Mouse (Mus musculus): ENCODE results near the gene Smim20. TPM values are rescaled to one million over a fixed set of nuclear protein-coding genes. Genes with fewer than 3 reads are reported as not detected.

Gene Smim20
- total and polyA plus RNA-seq, 2 experiments = 36.3 to 42.4 TPM

DNA sequence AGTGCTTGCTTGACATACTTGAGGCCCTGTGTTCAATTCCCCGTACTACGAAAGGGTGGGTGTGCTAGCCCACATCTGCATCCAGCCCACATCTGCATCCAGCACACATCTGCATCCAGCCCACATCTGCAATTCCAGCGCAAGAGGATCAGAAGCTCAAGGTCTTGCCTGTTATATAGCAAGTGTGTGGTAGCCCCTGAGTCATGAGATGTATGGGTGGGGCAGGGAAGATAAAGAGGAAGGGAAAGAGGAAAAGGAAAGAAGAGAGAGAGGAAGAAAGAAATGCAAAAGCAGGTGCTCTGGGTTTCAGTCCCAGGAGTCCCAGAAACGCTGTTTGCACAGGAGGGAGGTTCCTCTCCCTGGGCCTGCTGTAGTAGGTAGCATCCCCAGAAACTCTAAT is 15.6 kb downstream of the Smim20 start:
- no peaks in the 10 kb centered on the region for H3K79me2 ChIP-seq (ENCODE audit: control insufficient read depth, insufficient read depth, low read length)
- peaks cover 8% of the 10 kb centered on the region for H3K36me3 ChIP-seq (ENCODE audit: control insufficient read depth, insufficient read depth, low read length)
- H3K4me1 ChIP-seq (ENCODE audit: control insufficient read depth, insufficient read depth, low read length) = peaks cover 16% of the 10 kb centered on the region
- no peak overlapping the region for H3K9ac ChIP-seq (ENCODE audit: low read depth, low read length)
- H3K27me3 ChIP-seq (ENCODE audit: control insufficient read depth, insufficient read depth, low read length) = no peaks in the 10 kb centered on the region
- H3K4me3 ChIP-seq (ENCODE audit: insufficient read depth, low read depth, low read length) = no peak overlapping the region
- WGBS = 82% methylated on average over 4 of the region's 4 CpGs
- no peak for DNase-seq (ENCODE audit: extremely low read depth, low read depth, low spot score)
- no peak overlapping the region for H3K27ac ChIP-seq (replicated peaks; ENCODE audit: insufficient read depth, low read depth, low read length)
- TF ChIP-seq CTCF (IDR thresholded peaks at IDR 0.05; ENCODE audit: low read depth, low read length) = no peak
- TF ChIP-seq POLR2A (IDR thresholded peaks at IDR 0.05; ENCODE audit: extremely low read depth, insufficient read depth, low read length) = no peak

DNA sequence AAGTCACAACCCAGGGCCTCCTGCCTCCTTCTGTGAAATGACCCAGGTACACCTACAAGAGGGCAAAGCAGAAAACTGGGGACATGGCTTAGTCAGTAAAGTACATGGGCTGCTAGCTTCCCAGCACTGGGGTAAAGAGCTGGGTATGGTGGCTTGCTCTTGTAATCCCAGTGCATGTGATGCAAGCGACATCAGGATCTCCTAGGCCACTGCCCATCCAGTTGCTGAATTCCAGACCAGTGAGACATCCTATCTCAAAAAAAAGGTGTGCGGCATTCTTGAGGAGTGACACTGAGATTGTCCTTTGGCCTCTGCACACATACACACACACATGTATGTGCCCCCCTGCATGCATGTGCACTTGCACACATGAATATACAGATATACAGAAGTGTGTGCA is 19.5 kb downstream of the Smim20 start:
- no peak overlapping the region for H3K9ac ChIP-seq (ENCODE audit: low read depth, low read length)
- 96% methylated on average over 2 of the region's 2 CpGs for WGBS

DNA sequence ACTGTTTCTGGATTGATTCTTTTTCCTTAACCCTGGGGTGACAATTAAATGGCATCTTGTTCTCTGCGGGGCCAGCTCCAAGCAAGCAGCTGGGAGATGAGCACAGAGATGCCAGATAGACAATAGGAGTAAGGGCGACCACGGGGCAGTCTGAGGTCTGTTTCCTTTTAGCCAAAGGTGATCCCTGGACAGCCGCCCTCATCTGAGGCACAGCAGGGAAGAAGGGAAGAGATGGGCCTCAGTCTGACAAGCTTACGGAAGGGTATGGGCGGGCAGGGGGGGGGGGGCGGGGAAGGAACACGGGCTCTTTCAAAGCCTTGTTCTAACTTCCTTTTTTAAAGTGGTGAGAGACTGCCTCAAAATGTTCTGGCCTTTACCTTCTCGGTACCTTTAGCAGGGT is 22.6 kb downstream of the Smim20 start:
- Histone ChIP-seq H3K4me3 (ENCODE audit: insufficient read depth, low read depth, low read length) (no peak overlapping the region), H3K27me3 (ENCODE audit: control insufficient read depth, insufficient read depth, low read length) (no peaks in the 10 kb centered on the region; the same call in 1 of the 2 replicates), H3K4me1 (ENCODE audit: control insufficient read depth, insufficient read depth, low read length) (no peaks in the 10 kb centered on the region), H3K27ac (replicated peaks; ENCODE audit: insufficient read depth, low read depth, low read length) (no peak overlapping the region), H3K79me2 (ENCODE audit: control insufficient read depth, insufficient read depth, low read length) (no peaks in the 10 kb centered on the region), H3K9ac (ENCODE audit: low read depth, low read length) (no peak overlapping the region), H3K36me3 (ENCODE audit: control insufficient read depth, insufficient read depth, low read length) (no peaks in the 10 kb centered on the region)
- no peak for DNase-seq (ENCODE audit: extremely low read depth, low read depth, low spot score)
- TF ChIP-seq CTCF (IDR thresholded peaks at IDR 0.05; ENCODE audit: low read depth, low read length) = no peak
- no peak for TF ChIP-seq POLR2A (IDR thresholded peaks at IDR 0.05; ENCODE audit: extremely low read depth, insufficient read depth, low read length)
- 48% methylated on average over 9 of the region's 9 CpGs for WGBS

More for the DNA sequence above, 19.5 kb downstream of the Smim20 start:
- no peaks in the 10 kb centered on the region for H3K36me3 ChIP-seq (ENCODE audit: control insufficient read depth, insufficient read depth, low read length)
- H3K4me3 ChIP-seq (ENCODE audit: insufficient read depth, low read depth, low read length) = no peak overlapping the region
- H3K27ac ChIP-seq (replicated peaks; ENCODE audit: insufficient read depth, low read depth, low read length) = no peak overlapping the region
- TF ChIP-seq CTCF (IDR thresholded peaks at IDR 0.05; ENCODE audit: low read depth, low read length) (no peak), POLR2A (IDR thresholded peaks at IDR 0.05; ENCODE audit: extremely low read depth, insufficient read depth, low read length) (no peak)
- H3K4me1 ChIP-seq (ENCODE audit: control insufficient read depth, insufficient read depth, low read length) = no peaks in the 10 kb centered on the region
- no peak for DNase-seq (ENCODE audit: extremely low read depth, low read depth, low spot score)
- no peaks in the 10 kb centered on the region for H3K79me2 ChIP-seq (ENCODE audit: control insufficient read depth, insufficient read depth, low read length)
- no peaks in the 10 kb centered on the region; the same call in 1 of the 2 replicates for H3K27me3 ChIP-seq (ENCODE audit: control insufficient read depth, insufficient read depth, low read length)

DNA sequence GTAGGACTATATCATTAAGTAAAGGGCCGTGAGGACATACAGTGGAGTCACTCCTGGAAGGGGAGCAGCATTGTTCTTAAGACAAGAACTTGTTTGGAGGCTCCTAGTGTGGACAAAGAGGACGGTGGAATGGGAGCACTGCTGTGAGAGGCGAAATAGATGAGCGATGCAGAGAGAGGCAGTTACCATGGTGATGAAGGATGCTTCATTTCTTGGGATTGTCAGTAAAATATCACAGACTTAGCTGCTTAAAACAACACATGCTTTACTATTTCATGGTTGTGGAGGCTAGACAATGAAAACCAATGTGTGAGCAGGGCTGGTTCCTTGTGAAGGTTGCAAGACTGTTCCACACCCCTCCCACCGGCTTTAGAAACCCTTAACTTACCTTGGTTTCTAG is 27.7 kb downstream of the Smim20 start:
- Histone ChIP-seq H3K36me3 (ENCODE audit: control insufficient read depth, insufficient read depth, low read length) (no peaks in the 10 kb centered on the region), H3K9ac (ENCODE audit: low read depth, low read length) (no peak overlapping the region), H3K4me1 (ENCODE audit: control insufficient read depth, insufficient read depth, low read length) (no peaks in the 10 kb centered on the region), H3K4me3 (ENCODE audit: insufficient read depth, low read depth, low read length) (no peak overlapping the region), H3K79me2 (ENCODE audit: control insufficient read depth, insufficient read depth, low read length) (no peaks in the 10 kb centered on the region), H3K27ac (replicated peaks; ENCODE audit: insufficient read depth, low read depth, low read length) (no peak overlapping the region), H3K27me3 (ENCODE audit: control insufficient read depth, insufficient read depth, low read length) (no peaks in the 10 kb centered on the region)
- 91% methylated on average over 5 of the region's 5 CpGs for WGBS
- DNase-seq (ENCODE audit: extremely low read depth, low read depth, low spot score) = no peak
- TF ChIP-seq POLR2A (IDR thresholded peaks at IDR 0.05; ENCODE audit: extremely low read depth, insufficient read depth, low read length) (no peak), CTCF (IDR thresholded peaks at IDR 0.05; ENCODE audit: low read depth, low read length) (no peak)

DNA sequence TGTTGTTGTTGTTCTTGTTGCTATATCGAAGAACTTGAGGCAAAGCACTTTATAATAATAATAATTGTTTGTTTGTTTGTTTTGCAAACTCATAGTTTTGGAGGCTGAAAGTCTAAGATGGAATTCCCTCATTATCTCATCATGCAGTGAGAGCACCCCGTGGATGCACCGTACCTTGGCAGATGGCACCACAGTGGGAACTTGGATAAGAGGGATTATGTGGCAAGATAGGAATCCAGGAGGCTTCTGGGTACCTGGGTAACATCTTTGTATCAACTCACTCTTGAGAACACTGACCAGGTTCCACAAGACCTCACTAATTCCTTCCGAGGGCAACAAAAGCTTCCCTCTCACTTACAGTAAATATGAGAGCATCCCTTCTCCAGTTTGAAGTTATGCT is 30.1 kb downstream of the Smim20 start:
- no peak overlapping the region for H3K27ac ChIP-seq (replicated peaks; ENCODE audit: insufficient read depth, low read depth, low read length)
- 86% methylated on average over 4 of the region's 4 CpGs for WGBS
- no peaks in the 10 kb centered on the region for H3K4me1 ChIP-seq (ENCODE audit: control insufficient read depth, insufficient read depth, low read length)
- no peak for DNase-seq (ENCODE audit: extremely low read depth, low read depth, low spot score)
- no peaks in the 10 kb centered on the region for H3K36me3 ChIP-seq (ENCODE audit: control insufficient read depth, insufficient read depth, low read length)
- no peaks in the 10 kb centered on the region for H3K27me3 ChIP-seq (ENCODE audit: control insufficient read depth, insufficient read depth, low read length)
- TF ChIP-seq POLR2A (IDR thresholded peaks at IDR 0.05; ENCODE audit: extremely low read depth, insufficient read depth, low read length) (no peak), CTCF (IDR thresholded peaks at IDR 0.05; ENCODE audit: low read depth, low read length) (no peak)
- H3K79me2 ChIP-seq (ENCODE audit: control insufficient read depth, insufficient read depth, low read length) = no peaks in the 10 kb centered on the region
- H3K9ac ChIP-seq (ENCODE audit: low read depth, low read length) = no peak overlapping the region
- H3K4me3 ChIP-seq (ENCODE audit: insufficient read depth, low read depth, low read length) = no peak overlapping the region

DNA sequence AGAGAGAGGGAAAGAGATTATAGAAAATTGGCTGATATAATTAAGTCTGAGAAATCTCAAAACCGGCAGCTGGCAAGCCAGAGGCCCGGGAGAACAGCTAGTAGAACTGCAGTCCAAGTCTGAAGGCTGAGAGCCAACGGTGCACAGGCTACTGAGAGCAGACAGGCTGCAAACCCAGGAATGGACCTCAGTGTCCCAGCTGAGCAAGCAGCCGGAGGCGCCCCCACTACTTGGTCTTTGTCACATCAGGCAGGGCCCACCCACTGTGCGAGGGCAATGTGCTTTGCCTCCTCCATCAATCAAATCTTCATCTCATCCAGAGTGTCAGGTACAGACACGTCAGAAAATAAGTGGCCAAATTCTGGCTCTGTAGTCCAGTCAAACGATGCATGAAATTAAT is 34.6 kb downstream of the Smim20 start:
- H3K36me3 ChIP-seq (ENCODE audit: control insufficient read depth, insufficient read depth, low read length) = no peaks in the 10 kb centered on the region
- DNase-seq (ENCODE audit: extremely low read depth, low read depth, low spot score) = no peak
- no peaks in the 10 kb centered on the region for H3K4me1 ChIP-seq (ENCODE audit: control insufficient read depth, insufficient read depth, low read length)
- H3K79me2 ChIP-seq (ENCODE audit: control insufficient read depth, insufficient read depth, low read length) = no peaks in the 10 kb centered on the region
- TF ChIP-seq CTCF (IDR thresholded peaks at IDR 0.05; ENCODE audit: low read depth, low read length) (no peak), POLR2A (IDR thresholded peaks at IDR 0.05; ENCODE audit: extremely low read depth, insufficient read depth, low read length) (no peak)
- no peaks in the 10 kb centered on the region for H3K27me3 ChIP-seq (ENCODE audit: control insufficient read depth, insufficient read depth, low read length)
- 78% methylated on average over 8 of the region's 8 CpGs for WGBS
- no peak overlapping the region for H3K4me3 ChIP-seq (ENCODE audit: insufficient read depth, low read depth, low read length)
- H3K9ac ChIP-seq (ENCODE audit: low read depth, low read length) = no peak overlapping the region
- H3K27ac ChIP-seq (replicated peaks; ENCODE audit: insufficient read depth, low read depth, low read length) = no peak overlapping the region

Measured in liver, adult 2 months (tissue).